Mouse (Mus musculus) heart, embryonic 14.5 days (tissue): ENCODE measurements around the gene Higd1b. TPM values are rescaled to one million over a fixed set of nuclear protein-coding genes. Genes with fewer than 3 reads are reported as not detected.

Experiments
- ATAC-seq: fragments of 200-750 bp; cut with Nextera tagmentation; 2 replicates; pipeline ENCODE4 v1.8.0; 2017; ENCODE audit warnings: low read depth, moderate TSS enrichment; ENCODE audit not compliant: insufficient number of reproducible peaks, insufficient read depth, low FRiP score
- H3K27ac ChIP-seq, 2 experiments: fragments of 200-500 bp in 1 of 2; fragments of 300-500 bp in 1 of 2; sonication (generic) in 1 of 2; replicated peaks in 1 of 2; 2 replicates each; pipeline ENCODE4 v1.5.1; 2012 to 2014; ENCODE audit warnings: low read depth in 2 of 2, low read length in 2 of 2, control low read depth in 1 of 2, mild to moderate bottlenecking in 1 of 2, mixed read lengths in 1 of 2; ENCODE audit not compliant: control insufficient read depth in 1 of 2, insufficient read depth in 1 of 2
- H3K27me3 ChIP-seq: fragments of 300-500 bp; sonication (generic); 2 replicates; pipeline ENCODE4 v1.6.1; 2014; ENCODE audit warnings: mild to moderate bottlenecking, low read length, control low read depth; ENCODE audit not compliant: control insufficient read depth, insufficient read depth
- H3K36me3 ChIP-seq: fragments of 300-500 bp; sonication (generic); 2 replicates; pipeline ENCODE4 v1.6.1; 2014; ENCODE audit warnings: mild to moderate bottlenecking, control low read depth, low read length, mixed read lengths; ENCODE audit not compliant: control insufficient read depth, insufficient read depth
- H3K4me1 ChIP-seq, 2 experiments: fragments of 200-500 bp in 1 of 2; fragments of 300-500 bp in 1 of 2; sonication (generic) in 1 of 2; 2 replicates each; pipeline ENCODE4 v1.6.1; 2012 to 2014; ENCODE audit warnings: low read length in 2 of 2, control low read depth in 1 of 2, mixed read lengths in 1 of 2; ENCODE audit not compliant: control insufficient read depth in 2 of 2, insufficient read depth in 2 of 2
- H3K4me2 ChIP-seq: fragments of 300-500 bp; sonication (generic); 2 replicates; pipeline ENCODE4 v1.6.1; 2014; ENCODE audit warnings: mild to moderate bottlenecking, low read length
- H3K4me3 ChIP-seq, 2 experiments: fragments of 200-500 bp in 1 of 2; fragments of 300-500 bp in 1 of 2; sonication (generic) in 1 of 2; 2 replicates each; pipeline ENCODE4 v1.5.1; 2012 to 2014; ENCODE audit warnings: low read length in 2 of 2, mild to moderate bottlenecking in 2 of 2, control low read depth in 1 of 2, low read depth in 1 of 2, moderate library complexity in 1 of 2; ENCODE audit not compliant: control insufficient read depth in 1 of 2, insufficient read depth in 1 of 2
- H3K9ac ChIP-seq: fragments of 300-500 bp; sonication (generic); 2 replicates; pipeline ENCODE4 v1.6.1; 2014; ENCODE audit warnings: mild to moderate bottlenecking, low read length
- H3K9me3 ChIP-seq: fragments of 300-500 bp; sonication (generic); 2 replicates; pipeline ENCODE4 v1.6.1; 2016; ENCODE audit warnings: low read length, control low read depth; ENCODE audit not compliant: control insufficient read depth
- WGBS: fragments of 180-500 bp; shearing (Covaris S2); extraction: QIAGEN DNeasy Blood & Tissue Kit; methylation state at CpG from one replicate; pipeline ENCODE4 v1.1.7; 2014; 5-methylcytosine and 5-hydroxymethylcytosine counted together
- polyA plus RNA-seq: library from polyadenylated mRNA; unstranded; fragments of >200 nt; fragmentation: Nextera tagmentation; extraction: Ambion mirVana; gene quantifications from 2 replicates; pipeline ENCODE4 v1.2.1, GENCODE M21; 2014

The Higd1b gene
- polyA plus RNA-seq, 1 experiment from 2014 or later: 0.61 TPM

DNA sequence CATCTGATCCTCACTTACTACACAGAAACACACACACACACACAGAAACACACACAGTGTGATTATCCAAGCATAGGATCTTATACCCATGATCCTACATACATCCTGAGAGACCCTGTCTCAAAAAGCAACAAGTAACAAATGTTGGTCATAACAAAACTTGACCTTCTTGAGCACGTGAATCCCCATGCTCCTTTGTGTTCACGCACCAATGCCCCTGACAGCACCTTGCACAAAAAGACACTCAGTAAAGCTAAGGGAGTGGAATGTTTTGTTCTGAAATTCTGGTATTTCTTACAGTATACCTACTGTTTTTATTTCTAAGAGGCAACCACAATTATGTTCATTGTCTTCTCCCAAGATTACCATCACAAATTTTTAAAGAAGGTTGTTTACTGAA, 43.9 kb downstream of the Higd1b start:
- Histone ChIP-seq H3K27me3 (peaks cover 4% of the 10 kb centered on the region; the same call in 1 of the 2 replicates), H3K4me3 (no peak overlapping the region), H3K4me1 (peaks cover 6 to 23% of the 10 kb centered on the region in 2 experiments), H3K9me3 (no peaks in the 10 kb centered on the region), H3K27ac (no peak overlapping the region), H3K9ac (peak overlapping the region; percentile 89), H3K4me2 (peak overlapping the region; percentile 90; the same call in 1 of the 2 replicates), H3K36me3 (peaks cover 32% of the 10 kb centered on the region)
- ATAC-seq: no peak
- WGBS: 81% methylated on average over 2 of the region's 2 CpGs

DNA sequence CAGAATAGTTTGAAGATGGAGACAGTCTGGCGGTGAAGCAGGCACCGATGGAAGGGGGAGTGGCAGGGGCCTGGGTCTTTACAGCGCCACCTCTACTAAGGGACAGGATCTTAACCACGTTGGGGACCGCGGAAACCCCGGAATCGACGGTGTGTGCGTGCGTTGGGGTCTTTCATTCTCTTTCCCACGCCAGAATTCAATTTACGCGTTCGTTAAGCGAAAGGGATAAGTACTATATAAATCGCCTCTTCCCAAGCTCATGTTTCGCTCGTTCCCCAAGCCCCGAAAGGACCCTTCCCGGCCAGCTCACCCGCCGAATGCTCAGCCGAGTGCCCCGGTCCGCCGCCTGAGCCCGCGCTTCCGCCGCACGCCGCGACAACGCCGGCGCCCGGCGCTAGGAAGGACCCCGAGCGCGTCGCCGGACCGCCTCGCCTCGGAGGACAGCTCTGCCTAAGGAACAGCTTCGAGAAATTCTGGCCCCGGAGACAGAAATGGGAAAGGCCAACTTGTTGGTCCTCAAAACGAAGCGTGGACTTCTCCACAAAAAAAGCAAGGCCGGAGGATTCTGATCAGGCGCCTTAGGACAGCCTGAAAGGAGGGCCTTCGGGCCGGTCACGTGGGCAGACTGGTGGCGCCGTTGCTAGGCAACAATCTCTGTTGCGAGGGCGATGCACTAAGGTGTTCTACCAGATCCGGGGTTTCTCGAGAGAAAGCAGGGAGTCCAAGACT, 45.1 kb downstream of the Higd1b start, which contains the start of the genes Eftud2 and Ccdc103:
Gene Eftud2, minus strand, starts transcription at position 401 of the 729 bp plus-strand sequence.
Gene Ccdc103, plus strand, starts transcription at position 620 of the 729 bp plus-strand sequence.
- peak; percentile 73 for ATAC-seq
- Histone ChIP-seq H3K27ac (peak within 1 kb of the TSS; percentile 81 to 90), H3K4me1 (peaks cover 16 to 32% of the 10 kb centered on the region in 2 experiments), H3K36me3 (peaks cover 20% of the 10 kb centered on the region), H3K4me2 (peak within 1 kb of the TSS; percentile 90), H3K9ac (peak within 1 kb of the TSS; percentile 89), H3K27me3 (peaks cover 4% of the 10 kb centered on the region; the same call in 1 of the 2 replicates), H3K9me3 (no peaks in the 10 kb centered on the region), H3K4me3 (peak within 1 kb of the TSS; percentile 77 to 82)
- WGBS: under 1% methylated on average over 62 of the region's 62 CpGs

DNA sequence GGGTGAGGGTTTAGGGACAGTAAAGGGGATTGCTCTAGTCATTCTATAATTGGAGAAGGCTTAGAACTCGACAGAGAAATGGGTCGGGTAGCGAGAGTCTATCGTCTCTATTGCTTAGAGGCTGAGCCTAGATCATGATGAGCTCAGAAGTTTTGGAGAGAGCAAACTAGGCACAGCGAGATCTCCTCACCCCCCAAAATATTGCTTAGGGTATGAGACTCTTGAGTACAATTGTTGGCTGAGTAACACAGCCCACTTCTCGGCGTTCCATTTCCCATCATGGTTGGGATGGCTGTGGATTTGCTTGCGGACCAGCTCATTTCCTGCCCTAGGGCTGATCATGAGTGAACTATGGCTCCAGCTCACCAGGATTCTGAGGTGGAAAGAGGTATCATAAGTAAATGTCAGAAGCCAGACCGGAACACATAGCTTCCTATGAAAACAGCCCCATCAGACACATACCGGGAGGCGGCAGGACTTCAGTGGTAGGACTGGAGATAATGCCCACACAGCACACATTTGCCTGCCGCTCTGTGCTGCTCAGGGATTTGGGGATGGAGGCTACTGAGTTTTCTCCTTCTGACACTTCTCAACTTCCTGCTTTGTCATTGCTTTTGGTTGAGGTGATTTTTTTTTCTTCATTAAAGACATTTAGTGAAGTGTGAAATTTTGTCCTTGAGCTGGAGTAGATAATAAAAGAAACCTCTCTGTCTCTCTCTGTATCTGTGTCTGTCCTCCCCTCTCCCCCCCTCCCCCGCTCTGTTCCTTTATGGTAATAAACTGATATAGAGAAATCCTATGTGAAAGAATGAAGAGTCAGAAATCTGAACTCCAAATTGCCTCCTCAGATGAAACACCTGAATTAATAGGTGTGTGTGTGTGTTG, 45.9 kb downstream of the Higd1b start:
- peak overlapping the region; percentile 89 for H3K9ac ChIP-seq
- H3K36me3 ChIP-seq: peaks cover 12% of the 10 kb centered on the region
- peaks cover 4% of the 10 kb centered on the region; the same call in 1 of the 2 replicates for H3K27me3 ChIP-seq
- peak overlapping the region; percentile 90 for H3K4me2 ChIP-seq
- peak overlapping the region in 1 of 2 experiments; percentile 81; a peak in 1 of 4 replicates for H3K27ac ChIP-seq
- peaks cover 16 to 32% of the 10 kb centered on the region in 2 experiments for H3K4me1 ChIP-seq
- peak overlapping the region; percentile 77 to 82 for H3K4me3 ChIP-seq
- H3K9me3 ChIP-seq: no peaks in the 10 kb centered on the region
- WGBS: 12% methylated on average over 13 of the region's 13 CpGs
- no peak for ATAC-seq

DNA sequence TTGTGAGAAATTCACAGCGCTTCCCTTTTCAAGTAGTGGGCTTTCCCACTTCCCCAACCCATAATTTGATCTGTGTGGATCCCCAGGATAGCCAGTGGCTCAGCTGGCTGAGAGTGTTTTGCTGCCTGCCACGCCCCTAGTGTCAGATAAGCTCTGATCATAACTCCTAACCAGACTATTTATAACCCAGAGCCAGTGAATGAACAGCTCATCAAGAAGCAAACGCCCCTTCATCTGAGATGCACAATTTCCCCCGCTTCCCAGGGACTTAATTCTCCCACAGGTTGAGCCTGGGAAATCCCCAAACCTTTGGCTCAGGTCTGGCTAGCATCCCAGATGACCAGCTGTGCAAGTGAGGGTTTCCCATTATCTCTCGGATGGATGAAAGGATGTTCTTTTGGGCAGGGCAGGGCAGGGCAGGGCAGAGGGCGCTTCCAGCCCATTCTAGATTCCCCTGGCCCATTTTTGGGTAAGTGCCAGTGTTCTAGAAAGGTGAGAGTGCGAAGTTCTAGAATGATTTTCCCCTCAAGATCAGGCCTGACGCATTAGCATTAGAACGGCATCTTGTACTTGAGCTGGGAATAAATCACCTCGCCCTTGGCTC, 49.1 kb downstream of the Higd1b start, which contains the start of gene Fam187a:
Gene Fam187a, plus strand, starts transcription at position 554 of the 604 bp plus-strand sequence.
- 0 out of 2 replicates have a peak within 1 kb of the TSS, but pooled peaks have one; percentile 1 for H3K9ac ChIP-seq
- no peak for ATAC-seq
- WGBS: 47% methylated on average over 10 of the region's 10 CpGs
- H3K4me3 ChIP-seq: no peak within 1 kb of the TSS
- peaks cover 16 to 26% of the 10 kb centered on the region in 2 experiments for H3K4me1 ChIP-seq
- peaks cover 4% of the 10 kb centered on the region; the same call in 1 of the 2 replicates for H3K27me3 ChIP-seq
- no peaks in the 10 kb centered on the region for H3K36me3 ChIP-seq
- H3K27ac ChIP-seq: peak within 1 kb of the TSS in 1 of 2 experiments; percentile 43; a peak in 2 of 4 replicates
- peak within 1 kb of the TSS; percentile 31; the same call in 1 of the 2 replicates for H3K4me2 ChIP-seq
- no peaks in the 10 kb centered on the region for H3K9me3 ChIP-seq

DNA sequence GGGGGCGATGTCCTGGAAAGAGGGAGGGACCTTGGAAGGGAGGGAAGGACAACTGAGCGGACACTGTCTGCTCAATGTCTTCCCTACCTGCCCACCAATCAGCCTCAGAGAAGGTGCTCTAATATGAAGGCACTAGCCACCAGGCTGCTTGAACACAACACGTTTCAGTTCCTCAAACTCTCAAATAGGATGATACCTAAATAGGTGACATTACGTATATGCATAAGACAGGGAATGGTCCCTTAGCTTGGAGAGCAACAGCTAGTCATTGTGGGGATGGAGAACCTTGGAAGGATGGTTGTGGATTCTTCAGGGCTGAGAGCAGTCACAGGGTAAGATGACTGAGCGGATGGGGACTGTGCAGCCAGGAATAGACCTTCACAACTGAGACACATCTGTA, 51.8 kb downstream of the Higd1b start:
- H3K27ac ChIP-seq: no peak overlapping the region
- 80% methylated on average over 5 of the region's 5 CpGs for WGBS
- peaks cover 13 to 15% of the 10 kb centered on the region in 2 experiments for H3K4me1 ChIP-seq
- no peaks in the 10 kb centered on the region for H3K36me3 ChIP-seq
- ATAC-seq: no peak
- H3K4me2 ChIP-seq: no peak overlapping the region
- H3K9me3 ChIP-seq: no peaks in the 10 kb centered on the region
- H3K9ac ChIP-seq: no peak overlapping the region
- no peak overlapping the region for H3K4me3 ChIP-seq
- peaks cover 6% of the 10 kb centered on the region; the same call in 1 of the 2 replicates for H3K27me3 ChIP-seq

Other genes starting within 250 kb of the Higd1b start
- gene Fzd2, start 231.5 kb upstream of the Higd1b start, polyA plus RNA-seq: 18.7 and 24.0 TPM in 2 replicates
- 1.1 TPM in 2 replicates for gene Meioc, start 172.1 kb upstream of the Higd1b start, polyA plus RNA-seq
- 31.9 and 36.1 TPM in 2 replicates for gene Ccdc43, start 138.1 kb upstream of the Higd1b start, polyA plus RNA-seq
- 5.9 and 7.3 TPM in 2 replicates for gene Adam11, start 74.4 kb upstream of the Higd1b start, polyA plus RNA-seq
- gene Gjc1, start 16.1 kb upstream of the Higd1b start, polyA plus RNA-seq: 53.8 and 54.9 TPM in 2 replicates
- gene Eftud2, start 45.1 kb downstream of the Higd1b start, polyA plus RNA-seq: 100 and 103 TPM in 2 replicates
- gene Ccdc103, start 45.4 kb downstream of the Higd1b start, polyA plus RNA-seq: 0.70 and 0.71 TPM in 2 replicates
- not detected in 2 replicates for gene Fam187a, start 49.3 kb downstream of the Higd1b start, polyA plus RNA-seq
- 0.15 TPM in 1 of 2 replicates, not detected in the other for gene Gfap, start 65.1 kb downstream of the Higd1b start, polyA plus RNA-seq
- 4.2 and 4.7 TPM in 2 replicates for gene Kif18b, start 89.3 kb downstream of the Higd1b start, polyA plus RNA-seq
- gene C1ql1, start 110.8 kb downstream of the Higd1b start, polyA plus RNA-seq: 0.71 and 1.5 TPM in 2 replicates
- gene Nmt1, start 192.3 kb downstream of the Higd1b start, polyA plus RNA-seq: 47.8 and 51.7 TPM in 2 replicates
- gene Dcakd, start 192.5 kb downstream of the Higd1b start, polyA plus RNA-seq: 93.8 and 99.4 TPM in 2 replicates